Mouse (Mus musculus) yolk sac, embryonic 10.5 days (tissue): ENCODE measurements at regions not wholly inside any gene's neighbourhood (a gene's known extent, or its start where the extent isn't known, plus 50 kb on each side); places are given as distances from the start of the nearest gene placed in this dataset.
A peak's percentile ranks its signal among the peaks of the same experiment; 100 is the strongest.

Experiments used
- DNase-seq: peaks from one replicate; pipeline ENCODE4 v3.0.0-alpha.2; 2017; ENCODE audit warnings: low spot score

- no peak for DNase-seq
These were observed 2144.1 kb upstream of the Pcdh17 start for GRCm38 (mm10) chr14:82299222-82299621.

GRCm38 (mm10) chr14:82313491-82313890, 2129.9 kb upstream of the Pcdh17 start:
- no peak for DNase-seq

DNA sequence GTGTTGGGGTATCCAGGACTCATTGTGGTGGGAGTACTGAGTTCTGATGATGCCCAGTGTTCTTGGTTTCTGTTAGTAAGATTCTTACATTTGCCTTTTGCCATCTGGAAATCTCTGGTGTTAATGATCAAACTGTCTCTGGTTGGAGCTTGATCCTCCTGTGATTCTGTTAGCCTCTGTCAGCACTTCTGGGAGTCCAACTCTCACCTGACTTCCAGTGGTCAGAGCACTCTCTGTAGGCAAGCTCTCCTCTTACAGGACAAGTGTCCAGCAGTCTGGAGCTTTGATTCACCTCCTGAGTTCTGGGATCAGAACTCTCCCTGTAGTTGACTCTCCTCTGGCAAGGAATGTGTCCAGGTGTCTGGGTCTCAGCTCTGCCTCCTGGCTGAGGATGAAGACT, 2108.5 kb upstream of the Pcdh17 start:
- DNase-seq, result peak; percentile 5
